Mouse (Mus musculus) heart, postnatal 0 days (tissue): ENCODE results near the gene Cfap99. TPM values are rescaled to one million over a fixed set of nuclear protein-coding genes. Genes with fewer than 3 reads are reported as not detected.

Experiments
- ATAC-seq: fragments of 200-750 bp; cut with Nextera tagmentation; 2 replicates; pipeline ENCODE4 v1.8.0; 2017; ENCODE audit warnings: low read depth, moderate number of reproducible peaks, moderate library complexity; ENCODE audit not compliant: insufficient read depth
- DNase-seq: peaks from one replicate; pipeline ENCODE4 v3.0.0-alpha.2; 2016; ENCODE audit warnings: low spot score
- H3K27ac ChIP-seq: fragments of 300-500 bp; sonication (generic); 2 replicates; pipeline ENCODE4 v1.5.1; 2014; ENCODE audit warnings: low read depth, mild to moderate bottlenecking
- H3K27me3 ChIP-seq: fragments of 300-500 bp; sonication (generic); 2 replicates; pipeline ENCODE4 v1.6.1; 2014; ENCODE audit warnings: low read length, mixed read lengths; ENCODE audit not compliant: control insufficient read depth, insufficient read depth
- H3K36me3 ChIP-seq: fragments of 300-500 bp; sonication (generic); replicated peaks from 2 replicates; pipeline ENCODE4 v1.6.1; 2014; ENCODE audit warnings: low read length, mixed read lengths; ENCODE audit not compliant: control insufficient read depth, insufficient read depth
- H3K4me1 ChIP-seq: fragments of 300-500 bp; sonication (generic); 2 replicates; pipeline ENCODE4 v1.6.1; 2014; ENCODE audit warnings: antibody characterized with exemption; ENCODE audit not compliant: control insufficient read depth, insufficient read depth
- H3K4me2 ChIP-seq: fragments of 300-500 bp; sonication (generic); 2 replicates; pipeline ENCODE4 v1.6.1; 2014; ENCODE audit warnings: low read depth, mild to moderate bottlenecking, low read length, moderate library complexity
- H3K4me3 ChIP-seq: fragments of 300-500 bp; sonication (generic); 2 replicates; pipeline ENCODE4 v1.5.1; 2014; ENCODE audit warnings: low read depth, low read length
- H3K9ac ChIP-seq: fragments of 300-500 bp; sonication (generic); replicated peaks from 2 replicates; pipeline ENCODE4 v1.6.1; 2014; ENCODE audit warnings: low read depth, low read length, mixed read lengths
- H3K9me3 ChIP-seq: fragments of 300-500 bp; sonication (generic); replicated peaks from 2 replicates; pipeline ENCODE4 v1.6.1; 2016; ENCODE audit warnings: low read length; ENCODE audit not compliant: control insufficient read depth
- CTCF ChIP-seq: IDR thresholded peaks from 2 replicates; pipeline ENCODE4 v1.5.1; 2016; ENCODE audit warnings: antibody characterized with exemption, control low read depth, low read depth
- EP300 ChIP-seq: IDR thresholded peaks from 2 replicates; pipeline ENCODE4 v1.6.1; 2016; ENCODE audit warnings: antibody characterized with exemption, low read depth
- WGBS: fragments of 180-500 bp; shearing (Covaris S2); extraction: QIAGEN DNeasy Blood & Tissue Kit; methylation state at CpG from one replicate; pipeline ENCODE4 v1.1.7; 2014; 5-methylcytosine and 5-hydroxymethylcytosine counted together
- polyA plus RNA-seq: library from polyadenylated mRNA; unstranded; fragments of >200 nt; fragmentation: Nextera tagmentation; extraction: Ambion mirVana; gene quantifications from 2 replicates; pipeline ENCODE4 v1.2.1, GENCODE M21; 2015
- total RNA-seq: library from RNA; depleted of rRNA; stranded (reverse); fragments of >200 nt; gene quantifications from 2 replicates; pipeline ENCODE4 v1.2.3, GENCODE M21; 2014; ENCODE audit warnings: low replicate concordance

Cfap99 gene
- total and polyA plus RNA-seq, 2 experiments from 2014 or later = not detected

GRCm38 (mm10) chr5:34250090-34250489, 38.3 kb upstream of the Cfap99 start:
- ATAC-seq = no peak
- no peaks in the 10 kb centered on the region for H3K27me3 ChIP-seq

DNA sequence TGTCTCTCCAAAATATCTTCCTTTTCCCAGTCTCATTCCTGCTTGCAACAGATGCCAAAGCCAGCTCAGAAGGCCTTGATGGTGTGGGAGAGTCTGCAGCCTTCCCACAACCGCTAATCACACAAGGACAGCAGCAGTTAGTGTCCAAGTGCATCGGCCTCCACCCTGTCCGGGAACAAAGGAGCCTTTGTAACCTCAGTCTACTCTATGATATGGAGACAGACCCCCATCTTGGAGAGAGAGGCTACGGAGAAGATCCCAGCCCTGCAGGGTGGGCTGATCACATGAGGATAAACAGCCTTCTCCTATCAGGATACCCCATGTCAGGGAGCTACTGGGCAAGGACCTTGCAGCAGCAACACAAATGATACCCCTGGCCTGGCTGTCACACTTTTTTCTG, 36.6 kb upstream of the Cfap99 start:
- WGBS = 43% methylated on average over 4 of the region's 4 CpGs
- H3K4me3 ChIP-seq = no peak overlapping the region
- no peak overlapping the region for H3K9ac ChIP-seq
- no peaks in the 10 kb centered on the region for H3K36me3 ChIP-seq
- no peak overlapping the region for H3K4me2 ChIP-seq
- no peaks in the 10 kb centered on the region for H3K9me3 ChIP-seq
- peaks cover 9% of the 10 kb centered on the region; the same call in 1 of the 2 replicates for H3K4me1 ChIP-seq
- peak overlapping the region; percentile 47 for H3K27ac ChIP-seq
- no peak for TF ChIP-seq EP300
- TF ChIP-seq CTCF = no peak
- no peak for ATAC-seq
- no peaks in the 10 kb centered on the region for H3K27me3 ChIP-seq
- no peak for DNase-seq

More at GRCm38 (mm10) chr5:34250090-34250489, 38.3 kb upstream of the Cfap99 start:
- 66% methylated on average over 3 of the region's 3 CpGs for WGBS
- Histone ChIP-seq H3K9me3 (no peaks in the 10 kb centered on the region), H3K4me1 (peaks cover 9% of the 10 kb centered on the region; the same call in 1 of the 2 replicates), H3K4me3 (no peak overlapping the region), H3K27ac (no peak overlapping the region; the same call in 1 of the 2 replicates), H3K36me3 (no peaks in the 10 kb centered on the region), H3K4me2 (no peak overlapping the region), H3K9ac (no peak overlapping the region)
- TF ChIP-seq CTCF (no peak), EP300 (no peak)
- DNase-seq = no peak

DNA sequence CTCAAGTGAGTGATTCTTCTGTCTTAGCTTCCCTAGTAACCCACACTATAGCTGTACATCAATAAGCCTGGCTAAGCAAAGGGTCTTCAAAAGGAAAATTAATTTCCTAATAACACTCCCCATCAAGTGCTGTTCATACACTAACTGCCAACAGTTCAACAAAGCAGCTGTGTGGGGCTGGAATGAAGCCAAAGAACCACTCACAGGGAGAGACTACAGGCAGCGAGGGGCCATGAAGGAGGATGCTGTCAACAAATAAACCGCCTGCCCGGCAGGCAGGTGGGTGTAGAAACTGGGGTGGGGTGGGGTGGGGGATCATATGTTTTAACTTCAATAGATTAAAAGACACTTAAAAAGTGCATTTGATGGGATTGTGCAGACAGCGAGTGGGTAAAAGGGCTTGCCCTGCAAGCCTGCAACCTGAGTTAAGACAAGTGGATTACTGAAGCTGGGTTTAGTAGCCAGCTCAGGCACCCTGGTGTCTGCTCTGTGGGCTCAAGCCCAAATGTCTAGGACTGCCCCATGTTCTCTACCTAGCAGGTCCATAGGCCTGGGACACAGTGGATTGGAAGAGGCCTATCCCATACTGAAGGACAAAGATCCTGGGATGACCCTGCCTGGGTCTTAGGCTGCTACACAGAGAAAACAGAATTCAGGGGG, 36.0 kb upstream of the Cfap99 start:
- 0 out of 2 replicates have a peak, but pooled peaks have one; percentile 42 for ATAC-seq
- Histone ChIP-seq H3K27ac (peak overlapping the region; percentile 47; the same call in 1 of the 2 replicates), H3K36me3 (no peaks in the 10 kb centered on the region), H3K4me2 (no peak overlapping the region), H3K27me3 (no peaks in the 10 kb centered on the region), H3K9ac (no peak overlapping the region), H3K9me3 (no peaks in the 10 kb centered on the region), H3K4me3 (no peak overlapping the region), H3K4me1 (peaks cover 9% of the 10 kb centered on the region; the same call in 1 of the 2 replicates)
- WGBS = 16% methylated on average over 4 of the region's 4 CpGs
- DNase-seq = peak; percentile 72
- TF ChIP-seq CTCF = no peak
- no peak for TF ChIP-seq EP300

DNA sequence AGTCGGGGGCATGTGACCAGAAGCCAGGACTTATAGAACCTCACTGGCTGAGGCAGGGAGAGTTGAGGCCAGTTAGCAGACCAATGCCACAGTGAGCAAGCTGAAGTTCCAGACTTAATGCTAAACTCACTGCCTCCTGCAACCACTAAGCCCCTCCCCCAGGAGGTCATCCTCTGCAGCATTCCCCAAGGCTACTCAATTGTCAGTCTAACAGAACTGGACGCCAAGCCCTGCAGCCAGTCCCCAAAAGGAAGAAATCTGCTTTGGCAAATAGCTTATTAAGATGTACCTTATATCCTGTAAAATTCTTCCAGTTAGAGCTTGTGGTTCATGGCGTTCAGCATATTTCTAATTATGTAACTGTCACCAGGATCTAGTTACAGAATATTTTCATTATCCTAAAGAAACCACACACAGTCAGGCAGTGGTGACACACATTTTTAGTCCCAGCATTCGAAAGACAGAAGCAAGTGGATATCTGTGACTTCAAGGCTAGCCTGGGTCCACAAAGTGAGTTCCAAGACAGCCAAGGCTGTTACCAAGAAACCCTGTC, 35.4 kb upstream of the Cfap99 start:
- Histone ChIP-seq H3K4me1 (peaks cover 9% of the 10 kb centered on the region; the same call in 1 of the 2 replicates), H3K36me3 (no peaks in the 10 kb centered on the region), H3K4me2 (no peak overlapping the region), H3K27me3 (no peaks in the 10 kb centered on the region), H3K27ac (peak overlapping the region; percentile 19; the same call in 1 of the 2 replicates), H3K9me3 (no peaks in the 10 kb centered on the region), H3K4me3 (no peak overlapping the region), H3K9ac (no peak overlapping the region)
- WGBS = 60% methylated on average over 4 of the region's 4 CpGs
- ATAC-seq (no peak), DNase-seq (no peak)
- TF ChIP-seq EP300 (no peak), CTCF (no peak)

DNA sequence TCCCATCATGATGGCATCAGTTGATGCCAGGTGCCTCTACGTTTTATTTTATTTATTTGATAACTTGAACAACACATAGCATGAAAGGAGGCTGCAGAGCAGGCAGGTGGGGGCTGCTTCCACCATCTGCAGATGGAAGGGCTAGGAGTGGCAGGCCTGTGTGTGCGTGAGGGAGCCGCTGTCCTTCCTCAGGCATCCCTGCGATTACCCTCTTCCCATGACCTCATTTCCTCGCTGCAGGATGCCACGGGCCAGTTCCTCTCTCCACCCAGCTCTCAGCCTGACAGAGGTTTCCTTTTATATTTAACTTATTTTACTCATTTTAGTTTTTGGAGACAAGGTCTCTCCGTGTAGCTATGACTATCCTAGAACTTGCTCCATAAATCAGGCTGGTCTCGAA, 34.1 kb upstream of the Cfap99 start:
- Histone ChIP-seq H3K4me3 (no peak overlapping the region), H3K4me1 (peaks cover 9% of the 10 kb centered on the region; the same call in 1 of the 2 replicates), H3K4me2 (no peak overlapping the region), H3K36me3 (no peaks in the 10 kb centered on the region), H3K9ac (no peak overlapping the region), H3K9me3 (no peaks in the 10 kb centered on the region), H3K27ac (no peak overlapping the region), H3K27me3 (no peaks in the 10 kb centered on the region)
- no peak for ATAC-seq
- no peak for TF ChIP-seq CTCF
- TF ChIP-seq EP300 = no peak
- DNase-seq = no peak
- 57% methylated on average over 8 of the region's 8 CpGs for WGBS

DNA sequence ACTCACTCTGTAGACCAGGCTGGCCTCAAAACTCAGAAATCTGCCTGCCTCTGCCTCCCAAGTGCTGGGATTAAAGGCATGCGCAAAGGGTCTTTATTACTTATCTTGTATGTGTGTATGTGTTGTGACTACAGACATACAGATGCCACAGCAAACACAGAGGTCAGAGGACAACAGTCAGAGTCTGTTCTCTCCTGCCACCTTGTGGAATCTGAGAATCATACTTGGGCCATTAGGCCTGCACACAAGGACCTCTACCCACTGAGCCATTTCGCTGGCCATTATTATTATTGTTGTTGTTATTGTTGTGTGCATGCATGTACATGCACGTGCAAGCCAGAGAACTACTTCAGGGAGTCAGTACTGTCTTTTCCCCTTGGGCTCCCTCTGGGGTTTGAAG, 33.2 kb upstream of the Cfap99 start:
- Histone ChIP-seq H3K9me3 (no peaks in the 10 kb centered on the region), H3K9ac (no peak overlapping the region), H3K27me3 (no peaks in the 10 kb centered on the region), H3K27ac (no peak overlapping the region), H3K4me1 (peaks cover 9% of the 10 kb centered on the region; the same call in 1 of the 2 replicates), H3K4me2 (no peak overlapping the region), H3K36me3 (no peaks in the 10 kb centered on the region), H3K4me3 (no peak overlapping the region)
- DNase-seq (peak; percentile 35), ATAC-seq (peak; percentile 23; the same call in 1 of the 2 replicates)
- TF ChIP-seq CTCF (peak; percentile 64), EP300 (no peak)
- 68% methylated on average over 3 of the region's 3 CpGs for WGBS
